Mouse (Mus musculus) layer of hippocampus, adult 9-10 months (tissue): ENCODE data around the gene Ccin.
A peak's percentile ranks its signal among the peaks of the same experiment; 100 is the strongest.

Experiments
- DNase-seq: peaks from one replicate; pipeline ENCODE4 v3.0.0; 2022; ENCODE audit warnings: low spot score

Ccin gene

DNA sequence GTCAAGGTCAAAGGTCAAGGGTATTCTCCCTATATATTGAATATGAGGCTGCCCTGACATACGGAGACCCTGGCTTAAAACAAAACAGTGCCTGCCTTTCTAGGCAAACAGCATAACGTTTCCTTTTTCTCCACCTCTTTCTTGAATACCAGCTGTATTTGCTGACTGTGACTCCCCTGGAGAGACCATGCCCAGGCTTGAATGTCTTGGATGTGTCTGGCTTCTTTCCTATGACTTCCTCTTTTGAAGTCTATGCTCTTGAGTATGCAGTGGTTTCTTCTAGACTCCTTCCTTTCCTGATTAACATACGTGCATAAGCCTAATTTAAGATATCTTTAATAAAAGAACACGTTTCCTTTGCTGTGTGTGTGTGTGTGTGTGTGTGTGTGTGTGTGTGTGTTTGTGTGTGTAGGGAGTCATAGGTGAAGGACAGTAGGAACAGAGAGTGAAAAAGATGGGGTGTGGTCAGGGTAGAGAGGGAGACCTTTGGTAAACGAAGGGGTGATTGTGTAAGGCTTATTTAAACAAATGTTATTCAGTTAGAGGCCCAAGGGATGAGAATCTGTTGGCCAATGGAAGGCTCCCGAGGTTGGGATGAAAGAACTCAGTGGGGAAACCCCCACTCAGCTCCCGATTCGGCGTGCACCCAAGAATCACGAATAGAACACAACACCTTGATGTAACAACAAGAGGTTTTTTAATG lies 8.2 kb upstream of the Ccin start:
- DNase-seq = no peak

- no peak for DNase-seq
Measured at GRCm38 (mm10) chr4:43976223-43976740, 7.0 kb upstream of the Ccin start.

GRCm38 (mm10) chr4:43978521-43979443 lies 4.5 kb upstream of the Ccin start:
- no peak for DNase-seq

DNA sequence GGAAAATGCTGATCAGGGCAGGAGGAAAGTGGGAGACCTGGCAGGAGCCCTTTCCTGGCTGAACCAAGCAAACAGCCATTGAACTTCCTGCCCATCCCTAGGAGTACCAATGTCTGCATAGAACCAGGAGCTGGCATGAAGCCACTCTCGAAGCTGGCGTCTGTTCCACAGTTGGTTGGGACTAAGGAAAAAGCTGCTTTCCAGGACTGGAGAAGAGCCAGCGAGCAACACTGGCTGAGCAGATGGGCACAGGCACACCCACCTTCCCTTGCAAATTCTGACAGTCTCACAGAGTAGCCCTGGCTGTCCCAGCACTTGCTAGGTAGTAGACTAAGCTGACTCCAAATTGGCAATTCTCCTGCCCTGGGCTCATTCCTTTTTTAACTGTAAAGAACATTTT lies 3.5 kb upstream of the Ccin start:
- DNase-seq = peak; percentile 61

GRCm38 (mm10) chr4:43980236-43980635 lies 3.0 kb upstream of the Ccin start:
- DNase-seq = no peak

GRCm38 (mm10) chr4:43980846-43981245 lies 2.4 kb upstream of the Ccin start:
- DNase-seq = no peak

DNA sequence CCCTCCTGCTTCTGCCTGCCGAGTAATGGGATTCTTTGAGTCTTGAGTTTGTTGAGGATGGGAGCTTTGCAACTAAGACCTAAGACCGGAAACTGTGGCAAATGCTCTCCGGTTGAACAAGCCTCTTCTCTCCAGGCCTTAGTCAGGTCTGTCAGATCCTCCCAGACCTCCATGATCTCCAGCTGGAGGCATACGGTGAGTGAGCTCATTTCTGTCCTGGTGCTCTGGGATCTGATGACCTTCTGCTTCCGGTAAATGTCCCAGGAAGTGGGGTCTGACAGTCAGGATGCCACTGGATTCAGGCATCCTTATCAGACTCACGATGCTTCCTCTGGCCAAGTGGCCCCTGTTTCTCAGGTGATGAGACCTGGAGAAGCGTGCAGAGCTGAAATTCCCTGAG lies 2.0 kb upstream of the Ccin start:
- DNase-seq = no peak

GRCm38 (mm10) chr4:43982053-43982732 lies 1.1 kb upstream of the Ccin start:
- DNase-seq = peak; percentile 72

GRCm38 (mm10) chr4:43983756-43984155 lies 473 bp downstream of the Ccin start:
- DNase-seq = no peak

DNA sequence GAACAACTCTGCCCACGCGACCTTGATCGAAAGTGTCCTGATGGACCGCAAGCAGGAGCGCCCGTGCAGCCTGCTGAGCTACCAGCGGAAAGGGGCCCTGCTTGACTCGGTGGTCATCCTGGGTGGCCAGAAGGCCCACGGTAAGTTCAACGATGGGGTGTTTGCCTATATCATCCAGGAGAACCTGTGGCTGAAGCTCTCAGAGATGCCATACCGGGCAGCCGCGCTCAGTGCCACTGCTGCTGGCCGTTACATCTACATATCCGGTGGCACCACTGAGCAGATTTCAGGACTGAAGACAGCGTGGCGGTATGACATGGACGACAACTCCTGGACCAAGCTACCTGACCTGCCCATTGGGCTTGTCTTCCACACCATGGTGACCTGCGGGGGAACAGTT lies 1.0 kb downstream of the Ccin start:
- DNase-seq = no peak

- DNase-seq = no peak
Measured at GRCm38 (mm10) chr4:43988976-43989375, 5.7 kb downstream of the Ccin start.

GRCm38 (mm10) chr4:43993072-43993471 lies 9.8 kb downstream of the Ccin start:
- no peak for DNase-seq

DNA sequence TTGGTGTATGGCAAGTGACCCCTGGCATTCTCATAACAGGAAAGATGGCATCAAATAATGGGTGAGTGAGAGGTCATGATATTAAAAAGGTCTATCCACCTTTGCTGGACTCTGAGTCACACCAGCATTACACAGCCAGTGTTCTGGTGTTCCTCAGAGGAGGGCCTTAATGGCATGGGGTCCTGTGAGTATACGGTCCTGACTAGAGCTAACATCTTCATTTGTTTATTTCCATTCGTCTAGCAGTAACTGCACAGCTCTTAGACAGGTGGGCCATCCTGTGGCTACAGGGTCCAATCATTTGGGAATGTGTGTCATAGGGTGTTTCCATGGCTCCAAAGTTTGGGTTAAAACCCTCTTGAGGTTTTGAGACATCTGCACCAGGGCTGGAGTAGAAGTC lies 11.1 kb downstream of the Ccin start:
- no peak for DNase-seq

DNA sequence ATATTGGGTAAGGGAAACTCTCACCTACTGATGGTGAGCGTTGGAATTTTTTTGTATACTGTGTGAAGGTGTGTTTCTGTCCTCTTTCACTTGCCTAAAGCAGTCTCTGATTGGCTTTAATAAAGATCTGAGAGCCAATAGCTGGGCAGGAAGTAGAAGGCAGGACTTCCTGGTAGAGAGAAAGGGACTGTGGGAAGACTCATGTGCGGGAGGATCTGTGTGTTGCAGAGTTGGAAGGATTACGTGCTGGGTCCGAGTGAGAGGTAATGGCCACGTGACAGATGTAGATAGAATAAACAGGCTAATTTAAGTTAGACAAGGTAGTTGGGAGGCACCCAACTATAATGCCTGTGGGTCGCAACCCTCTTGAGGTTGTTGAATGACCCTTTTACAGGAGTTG lies 20.3 kb downstream of the Ccin start:
- DNase-seq = no peak

DNA sequence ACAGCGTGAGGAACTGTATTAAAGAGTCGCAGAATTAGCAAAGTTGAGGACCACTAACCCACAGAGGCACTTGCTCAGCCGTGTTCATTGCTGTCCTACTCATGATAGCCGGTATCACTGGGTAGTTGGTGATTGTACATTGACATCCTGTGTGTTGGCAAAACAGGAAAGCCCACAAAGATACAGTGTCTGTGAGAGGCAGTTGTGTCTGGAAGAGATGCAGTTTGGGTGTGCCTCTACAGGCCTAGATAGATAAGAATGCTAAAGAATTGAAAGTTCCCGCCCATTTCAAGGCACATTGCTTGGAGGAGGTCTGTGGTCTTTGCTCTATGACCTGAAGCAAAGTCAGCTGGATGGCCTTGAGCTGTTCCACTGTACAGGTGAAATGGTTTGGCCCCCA lies 20.8 kb downstream of the Ccin start, which contains the start of gene Clta:
Gene Clta (plus strand): TSS at position 327 of the 400 bp plus-strand sequence.
- DNase-seq = no peak

DNA sequence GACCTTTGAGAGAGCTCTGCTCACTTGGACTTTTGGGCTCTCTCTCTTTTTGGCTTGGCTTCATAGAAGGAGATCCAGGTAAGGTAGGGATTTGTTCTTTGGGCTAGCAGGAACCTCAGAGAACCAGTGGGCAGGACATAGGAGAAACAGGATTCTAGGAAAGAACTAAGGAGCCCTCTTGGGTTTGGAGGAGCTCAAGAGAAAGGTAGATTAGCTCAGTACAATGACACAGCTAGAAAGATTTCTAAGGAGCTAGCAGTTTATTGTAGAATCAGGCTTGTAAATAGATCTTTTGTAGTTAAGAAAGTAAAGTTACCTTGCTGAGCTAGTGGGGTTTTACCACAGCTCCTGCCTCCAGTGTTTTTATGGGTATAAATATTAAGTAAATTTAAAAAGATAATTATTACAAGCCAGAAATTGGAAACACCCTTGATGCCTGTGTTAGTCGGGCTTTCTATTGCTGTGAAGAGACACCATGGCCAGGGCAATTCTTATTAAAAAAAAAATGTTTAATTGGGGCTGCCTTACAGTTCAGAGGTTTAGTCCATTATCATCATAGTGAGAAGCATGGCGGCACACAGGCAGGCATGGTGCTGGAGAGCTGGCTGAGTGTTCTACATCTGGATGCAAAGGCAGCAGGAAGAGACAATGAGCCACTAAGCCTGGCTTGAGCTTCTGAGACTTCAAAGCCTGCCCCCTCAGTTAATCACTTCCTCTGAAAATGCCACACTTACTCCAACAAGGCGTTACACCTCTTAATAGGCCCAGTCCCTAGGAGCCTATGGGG lies 21.5 kb downstream of the Ccin start:
- no peak for DNase-seq

GRCm38 (mm10) chr4:44010176-44010575 lies 26.9 kb downstream of the Ccin start:
- DNase-seq = no peak

DNA sequence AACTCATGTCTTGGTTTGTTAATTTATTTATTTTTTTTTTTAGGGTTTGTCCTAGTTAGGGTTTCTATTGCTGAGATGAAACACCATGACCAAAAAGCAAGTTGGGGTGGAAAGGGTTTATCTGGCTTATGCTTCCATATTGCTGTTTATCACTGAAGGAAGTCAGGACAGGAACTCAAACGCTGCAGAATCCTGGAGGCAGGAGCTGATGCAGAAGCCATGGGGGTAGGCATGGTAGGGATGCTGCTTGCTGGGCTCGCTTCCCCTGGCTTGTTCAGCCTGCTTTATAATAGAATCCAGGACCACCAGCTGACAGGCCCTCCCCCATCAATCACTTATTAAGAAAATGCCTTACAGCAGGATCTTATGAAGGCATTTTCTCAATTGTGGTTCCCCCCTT lies 27.6 kb downstream of the Ccin start:
- DNase-seq = no peak

- DNase-seq = no peak
Measured at GRCm38 (mm10) chr4:44011799-44012198, 28.5 kb downstream of the Ccin start.

DNA sequence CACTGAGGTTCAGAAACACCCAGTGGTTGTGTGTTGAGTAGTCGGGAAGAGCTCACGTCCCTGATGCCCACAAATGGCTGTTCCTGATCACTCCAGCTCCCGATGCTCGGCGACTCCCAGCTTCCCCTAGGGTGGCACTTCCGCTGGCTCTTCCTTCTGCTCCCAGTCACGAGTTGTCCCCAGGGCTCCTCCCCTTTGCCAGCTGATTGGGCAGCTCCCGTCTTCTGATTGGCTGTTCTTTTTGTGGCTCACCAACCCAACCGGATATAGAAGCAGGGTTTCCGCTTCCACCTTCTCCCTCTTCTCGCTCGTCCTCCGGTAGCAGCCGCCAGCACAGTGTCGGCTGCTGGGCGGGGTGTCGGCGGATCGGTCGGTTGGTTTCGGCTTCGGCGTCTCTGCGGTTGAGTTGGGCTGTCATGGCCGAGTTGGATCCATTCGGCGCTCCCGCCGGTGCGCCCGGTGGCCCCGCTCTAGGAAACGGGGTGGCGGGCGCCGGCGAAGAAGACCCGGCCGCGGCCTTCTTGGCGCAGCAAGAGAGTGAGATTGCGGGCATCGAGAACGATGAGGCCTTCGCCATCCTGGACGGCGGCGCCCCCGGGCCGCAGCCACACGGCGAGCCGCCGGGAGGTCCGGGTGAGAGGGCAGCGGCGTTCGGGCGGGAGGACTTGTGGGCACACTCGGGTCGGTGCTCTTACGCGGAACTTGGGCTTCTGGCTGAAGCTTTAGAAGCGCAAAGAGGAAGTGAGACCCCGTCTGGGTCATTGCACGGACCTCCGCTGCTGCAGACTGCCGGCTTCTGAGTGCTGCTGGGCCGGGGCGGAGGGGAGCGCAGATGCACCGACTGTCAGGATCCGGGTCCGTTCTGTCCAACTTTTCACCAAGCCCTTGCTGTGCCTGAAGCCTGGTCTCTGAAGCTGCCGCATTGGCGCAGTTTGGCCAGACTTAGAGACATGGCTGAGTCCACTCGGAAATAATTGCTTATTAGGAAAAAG lies 29.4 kb downstream of the Ccin start:
- peak; percentile 88 for DNase-seq
